Mouse (Mus musculus) heart, adult 11 months (tissue): ENCODE measurements at regions not wholly inside any gene's neighbourhood (a gene's known extent, or its start where the extent isn't known, plus 50 kb on each side); places are given as distances from the start of the nearest gene placed in this dataset.

Experiments used
- DNase-seq: peaks from one replicate; pipeline ENCODE4 v3.0.0; 2022

GRCm38 (mm10) chr4:71076131-71076530 is 541.3 kb upstream of the Megf9 start:
- no peak for DNase-seq

GRCm38 (mm10) chr4:71034541-71034940 is 499.7 kb upstream of the Megf9 start:
- DNase-seq = peak; percentile 46
